Mouse (Mus musculus): ENCODE measurements around the gene Nde1. TPM values are rescaled to one million over a fixed set of nuclear protein-coding genes. Genes with fewer than 3 reads are reported as not detected.

Nde1 gene
- total RNA-seq, 1 experiment = 61.3 TPM

DNA sequence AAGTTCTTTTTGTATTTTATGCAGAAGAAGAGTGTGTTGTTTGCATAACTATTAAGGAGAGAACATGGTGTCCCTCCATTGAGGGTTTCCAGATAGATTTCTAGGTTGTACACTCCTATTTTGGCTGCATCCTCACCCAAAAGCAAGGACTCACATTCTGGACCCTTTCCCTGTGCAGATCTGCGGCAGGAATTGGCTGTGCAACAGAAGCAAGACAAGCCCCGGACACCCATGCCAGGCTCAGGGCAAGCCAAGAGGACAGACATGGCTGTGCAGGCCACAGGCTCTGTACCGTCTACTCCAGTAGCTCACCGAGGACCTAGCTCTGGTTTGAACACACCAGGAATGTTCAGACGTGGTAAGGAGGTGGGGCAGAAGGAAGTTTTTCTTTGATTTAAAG lies 22.4 kb downstream of the Nde1 start:
- H3K36me3 ChIP-seq (ENCODE audit: control insufficient read depth, insufficient read depth, low read length, poor library complexity, severe bottlenecking) = peaks cover 57% of the 10 kb centered on the region
- in situ Hi-C loops (cut with MboI; ENCODE audit: low sequenced_read_pairs in 2 of 2, unreplicated experiment in 2 of 2) = no loop called here
- H3K4me3 ChIP-seq (ENCODE audit: insufficient read depth in 1 of 2, low read depth in 1 of 2, low read length in 2 of 2, poor library complexity in 1 of 2, severe bottlenecking in 1 of 2) = no peak overlapping the region
- TF ChIP-seq HCFC1 (IDR thresholded peaks at IDR 0.05; ENCODE audit: borderline replicate concordance, insufficient read depth, low read length) (no peak), ZC3H11A (IDR thresholded peaks at IDR 0.05; ENCODE audit: borderline replicate concordance, low read depth, low read length) (no peak), CHD2 (IDR thresholded peaks at IDR 0.05; ENCODE audit: low read depth, low read length) (no peak), MAFK (IDR thresholded peaks at IDR 0.05; ENCODE audit: insufficient read depth, low read depth, low read length) (no peak), ZNF384 (IDR thresholded peaks at IDR 0.05; ENCODE audit: low read depth, low read length) (no peak)
- DNase-seq (ENCODE audit: low read depth, low spot score) = no peak
- H3K4me1 ChIP-seq (ENCODE audit: control insufficient read depth in 2 of 2, insufficient read depth in 2 of 2, low read length in 2 of 2, poor library complexity in 1 of 2) = no peaks in the 10 kb centered on the region
- H3K9me3 ChIP-seq (ENCODE audit: control insufficient read depth, insufficient read depth, low read depth, low read length) = no peaks in the 10 kb centered on the region
- no peak overlapping the region for H3K27ac ChIP-seq (ENCODE audit: insufficient read depth, low read depth, low read length, poor library complexity, severe bottlenecking)
- no peak overlapping the region for H3K9ac ChIP-seq (ENCODE audit: insufficient read depth, low read depth, low read length, poor library complexity, severe bottlenecking)

DNA sequence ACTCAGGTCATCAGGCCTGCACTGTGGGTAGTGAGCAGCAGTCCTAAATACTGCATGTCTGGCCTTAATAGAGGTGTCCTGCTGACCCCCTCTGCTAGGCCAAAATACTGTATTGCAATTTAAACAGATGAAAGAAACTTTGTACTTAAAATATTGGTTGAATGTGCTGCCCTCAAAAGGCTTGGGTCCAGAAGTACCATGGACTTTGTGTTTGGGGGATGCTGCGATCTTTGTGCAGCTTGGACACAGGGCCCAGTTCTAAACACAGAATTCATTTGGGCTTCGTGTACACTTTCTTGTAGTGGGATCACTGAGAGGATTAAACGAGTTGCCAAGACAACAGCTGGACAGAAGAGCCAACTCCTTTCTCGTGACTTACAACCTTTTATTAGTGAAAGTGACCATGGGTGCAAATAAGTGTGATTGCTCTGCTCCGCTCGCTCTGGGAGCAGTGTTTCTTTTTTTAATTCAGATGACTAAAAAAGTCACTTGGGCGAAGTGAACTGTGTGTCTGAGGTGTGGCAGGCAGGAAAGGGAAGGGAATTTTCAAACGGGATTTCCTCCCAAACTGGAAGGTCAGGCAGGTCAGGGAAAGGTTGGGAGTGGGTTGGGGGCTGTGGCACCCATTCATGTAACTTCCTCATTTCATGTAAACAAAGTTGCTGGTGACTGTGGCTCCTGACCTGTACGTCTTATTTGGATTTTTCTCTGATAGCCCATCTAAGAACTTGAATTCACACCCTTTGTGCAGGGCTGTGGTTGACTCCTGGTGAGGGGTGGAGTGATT lies 31.3 kb downstream of the Nde1 start:
- H3K27ac ChIP-seq (ENCODE audit: insufficient read depth, low read depth, low read length, poor library complexity, severe bottlenecking) = peak overlapping the region; percentile 27; the same call in 1 of the 2 replicates
- in situ Hi-C loops (cut with MboI; ENCODE audit: low sequenced_read_pairs in 2 of 2, unreplicated experiment in 2 of 2) = no loop called here
- DNase-seq (ENCODE audit: low read depth, low spot score) = no peak

DNA sequence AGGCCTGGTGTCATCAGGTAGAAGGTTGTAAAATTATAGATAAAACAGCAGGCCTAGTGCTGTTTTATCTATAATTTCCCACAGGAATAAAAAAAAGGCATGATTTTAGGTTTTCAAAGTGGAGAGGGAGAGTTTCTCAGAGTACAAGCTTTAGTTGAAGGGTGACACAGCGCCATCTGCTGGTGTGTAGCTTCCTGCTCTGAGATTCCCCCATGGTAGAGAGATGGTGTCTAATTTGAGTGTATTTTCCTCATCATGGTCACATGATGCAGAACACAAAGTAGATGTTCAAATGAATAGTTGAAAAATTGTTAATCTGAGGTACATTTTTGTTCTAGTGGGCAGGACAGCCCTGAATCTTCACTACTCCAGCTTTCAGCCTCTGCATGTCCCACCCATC lies 32.4 kb downstream of the Nde1 start:
- in situ Hi-C loops (cut with MboI; ENCODE audit: low sequenced_read_pairs in 2 of 2, unreplicated experiment in 2 of 2) = no loop called here
- DNase-seq (ENCODE audit: low read depth, low spot score) = peak; percentile 51
- Histone ChIP-seq H3K36me3 (ENCODE audit: control insufficient read depth, insufficient read depth, low read length, poor library complexity, severe bottlenecking) (peaks cover 15% of the 10 kb centered on the region), H3K9ac (ENCODE audit: insufficient read depth, low read depth, low read length, poor library complexity, severe bottlenecking) (no peak overlapping the region), H3K4me1 (ENCODE audit: control insufficient read depth in 2 of 2, insufficient read depth in 2 of 2, low read length in 2 of 2, poor library complexity in 1 of 2) (peaks cover 0 to 4% of the 10 kb centered on the region in 2 experiments; a peak in 2 of 4 replicates), H3K4me3 (ENCODE audit: insufficient read depth in 1 of 2, low read depth in 1 of 2, low read length in 2 of 2, poor library complexity in 1 of 2, severe bottlenecking in 1 of 2) (no peak overlapping the region), H3K9me3 (ENCODE audit: control insufficient read depth, insufficient read depth, low read depth, low read length) (no peaks in the 10 kb centered on the region), H3K27ac (ENCODE audit: insufficient read depth, low read depth, low read length, poor library complexity, severe bottlenecking) (no peak overlapping the region)
- TF ChIP-seq CHD2 (IDR thresholded peaks at IDR 0.05; ENCODE audit: low read depth, low read length) (no peak), ZC3H11A (IDR thresholded peaks at IDR 0.05; ENCODE audit: borderline replicate concordance, low read depth, low read length) (peak; percentile 32; the same call in 1 of the 2 replicates)

More for the DNA sequence above, 31.3 kb downstream of the Nde1 start:
- TF ChIP-seq ZC3H11A (IDR thresholded peaks at IDR 0.05; ENCODE audit: borderline replicate concordance, low read depth, low read length) = no peak
- TF ChIP-seq MAFK (IDR thresholded peaks at IDR 0.05; ENCODE audit: insufficient read depth, low read depth, low read length) = no peak
- TF ChIP-seq CHD2 (IDR thresholded peaks at IDR 0.05; ENCODE audit: low read depth, low read length) = no peak
- Histone ChIP-seq H3K4me3 (ENCODE audit: insufficient read depth in 1 of 2, low read depth in 1 of 2, low read length in 2 of 2, poor library complexity in 1 of 2, severe bottlenecking in 1 of 2) (no peak overlapping the region), H3K9ac (ENCODE audit: insufficient read depth, low read depth, low read length, poor library complexity, severe bottlenecking) (no peak overlapping the region), H3K9me3 (ENCODE audit: control insufficient read depth, insufficient read depth, low read depth, low read length) (no peaks in the 10 kb centered on the region), H3K4me1 (ENCODE audit: control insufficient read depth in 2 of 2, insufficient read depth in 2 of 2, low read length in 2 of 2, poor library complexity in 1 of 2) (peaks cover 0 to 4% of the 10 kb centered on the region in 2 experiments; a peak in 2 of 4 replicates), H3K36me3 (ENCODE audit: control insufficient read depth, insufficient read depth, low read length, poor library complexity, severe bottlenecking) (peaks cover 24% of the 10 kb centered on the region)

DNA sequence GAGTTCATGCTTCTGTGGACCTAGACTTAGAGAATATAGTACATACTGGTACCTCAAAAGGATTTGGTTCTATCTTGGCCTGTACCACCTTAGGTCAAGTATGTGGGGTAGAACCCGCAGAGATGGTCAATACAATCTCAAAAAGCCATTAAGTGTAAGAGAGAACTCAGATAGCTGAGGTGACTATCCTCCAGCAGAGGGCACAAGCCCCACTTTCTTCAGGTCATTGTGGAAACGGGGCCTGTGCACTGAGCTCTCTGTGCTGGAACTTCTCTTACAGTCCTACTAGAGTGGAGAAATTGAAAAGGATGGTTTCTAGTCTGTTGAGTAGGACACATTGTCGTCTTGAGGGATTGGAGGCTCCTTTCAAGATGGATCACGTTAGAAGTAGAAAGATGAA lies 35.7 kb downstream of the Nde1 start:
- H3K4me1 ChIP-seq (ENCODE audit: control insufficient read depth in 2 of 2, insufficient read depth in 2 of 2, low read length in 2 of 2, poor library complexity in 1 of 2) = peaks cover 0 to 4% of the 10 kb centered on the region in 2 experiments; a peak in 2 of 4 replicates
- DNase-seq (ENCODE audit: low read depth, low spot score) = no peak
- in situ Hi-C loops (cut with MboI; ENCODE audit: low sequenced_read_pairs in 2 of 2, unreplicated experiment in 2 of 2) = no loop called here
- H3K9me3 ChIP-seq (ENCODE audit: control insufficient read depth, insufficient read depth, low read depth, low read length) = no peaks in the 10 kb centered on the region
- no peak overlapping the region for H3K27ac ChIP-seq (ENCODE audit: insufficient read depth, low read depth, low read length, poor library complexity, severe bottlenecking)
- no peak overlapping the region for H3K9ac ChIP-seq (ENCODE audit: insufficient read depth, low read depth, low read length, poor library complexity, severe bottlenecking)
- no peak overlapping the region for H3K4me3 ChIP-seq (ENCODE audit: insufficient read depth in 1 of 2, low read depth in 1 of 2, low read length in 2 of 2, poor library complexity in 1 of 2, severe bottlenecking in 1 of 2)
- no peak for TF ChIP-seq ZC3H11A (IDR thresholded peaks at IDR 0.05; ENCODE audit: borderline replicate concordance, low read depth, low read length)
- no peak for TF ChIP-seq CHD2 (IDR thresholded peaks at IDR 0.05; ENCODE audit: low read depth, low read length)
- TF ChIP-seq HCFC1 (IDR thresholded peaks at IDR 0.05; ENCODE audit: borderline replicate concordance, insufficient read depth, low read length) = no peak
- TF ChIP-seq ZNF384 (IDR thresholded peaks at IDR 0.05; ENCODE audit: low read depth, low read length) = no peak
- TF ChIP-seq MAFK (IDR thresholded peaks at IDR 0.05; ENCODE audit: insufficient read depth, low read depth, low read length) = no peak
- no peaks in the 10 kb centered on the region for H3K36me3 ChIP-seq (ENCODE audit: control insufficient read depth, insufficient read depth, low read length, poor library complexity, severe bottlenecking)

Data from ES-E14 (cell line).